Mouse (Mus musculus) cerebellum, adult 11-12 months (tissue): ENCODE measurements around the gene Elavl1.
"Not testable (repeated sequence)": the region's sequence is repeated elsewhere in the genome, so short reads cannot be mapped to it uniquely, and the experiment has no call there.

Source experiments
- DNase-seq: peaks from one replicate; pipeline ENCODE4 v3.0.0; 2022

Gene Elavl1

DNA sequence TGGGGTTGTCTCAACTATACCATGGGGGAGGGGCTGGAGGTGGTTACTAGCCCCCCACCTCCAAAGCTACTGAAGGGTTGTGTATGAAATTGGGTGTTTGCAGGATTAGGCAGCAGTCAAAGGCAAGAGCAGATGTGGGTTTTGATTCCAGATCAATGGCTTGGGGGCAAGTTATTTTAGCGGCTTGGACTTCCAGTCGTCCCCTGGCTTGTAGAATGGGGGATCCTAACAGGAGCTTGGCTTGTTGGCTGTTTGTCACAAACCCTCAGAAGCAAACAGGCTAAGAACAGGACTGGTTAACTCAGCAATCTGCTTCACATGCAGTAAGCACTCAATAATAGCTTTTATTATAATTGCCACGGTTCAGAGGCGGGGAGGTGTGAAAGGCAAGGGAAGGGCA lies 67.9 kb downstream of the Elavl1 start:
- DNase-seq = no peak

DNA sequence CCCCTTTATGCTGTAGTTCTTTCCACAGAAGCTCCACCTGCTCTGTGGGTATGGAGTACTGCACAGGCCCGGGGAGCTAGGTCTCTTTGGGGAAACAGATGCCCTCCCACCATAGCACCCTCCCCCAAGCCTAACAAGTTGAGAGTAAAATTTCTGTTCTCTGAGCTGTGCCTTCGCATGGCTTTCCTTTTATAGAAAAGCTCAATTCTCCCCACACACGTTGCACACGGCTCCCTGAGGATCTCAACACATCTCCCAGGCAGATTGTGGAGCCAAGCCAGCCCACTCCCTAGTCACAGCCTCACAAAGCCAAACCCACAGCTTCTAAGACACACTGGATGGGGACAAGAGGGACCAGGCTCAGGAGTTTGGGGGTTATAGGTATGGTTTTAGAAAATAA lies 68.3 kb downstream of the Elavl1 start:
- no peak for DNase-seq

DNA sequence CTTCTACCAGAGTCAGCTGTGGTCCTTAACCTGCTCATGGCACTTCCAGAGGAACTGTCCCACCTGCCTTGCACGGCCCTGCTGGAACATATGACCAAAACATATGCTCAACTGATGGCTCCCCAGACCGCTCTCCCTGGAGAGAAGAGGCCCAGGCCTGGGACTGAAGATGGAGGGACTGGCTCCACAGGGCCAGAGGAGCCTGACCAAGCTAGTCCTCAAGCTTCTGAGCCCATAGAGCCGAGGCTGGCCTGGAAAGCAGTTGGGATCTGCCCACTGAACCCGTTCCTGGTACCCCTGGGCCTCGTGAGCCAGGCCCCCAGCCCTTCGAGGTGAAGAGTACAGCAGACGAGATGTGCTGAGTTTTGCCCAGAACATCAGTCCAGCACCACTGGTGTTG lies 69.7 kb downstream of the Elavl1 start:
- DNase-seq = not testable (repeated sequence)

DNA sequence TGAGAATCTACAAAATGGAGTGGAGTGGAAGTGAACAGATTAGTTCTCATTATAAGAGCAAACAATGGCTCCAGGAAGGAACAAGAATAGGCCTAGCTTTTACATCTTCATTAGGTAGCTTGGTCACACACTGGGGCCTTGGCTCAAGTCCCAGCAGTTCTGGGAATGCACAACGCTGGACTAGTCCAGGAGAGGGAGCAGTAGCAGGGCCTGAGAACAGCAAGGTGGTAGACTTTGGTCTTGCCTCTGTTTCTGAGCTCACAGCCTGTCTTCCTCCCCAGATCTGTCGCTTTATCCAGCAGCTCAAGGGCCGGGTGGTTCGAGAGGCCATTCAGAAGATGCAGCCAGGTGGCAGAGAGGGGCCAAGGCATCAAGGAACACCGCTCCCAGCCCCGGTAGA lies 71.2 kb downstream of the Elavl1 start:
- DNase-seq = peak; percentile 78

DNA sequence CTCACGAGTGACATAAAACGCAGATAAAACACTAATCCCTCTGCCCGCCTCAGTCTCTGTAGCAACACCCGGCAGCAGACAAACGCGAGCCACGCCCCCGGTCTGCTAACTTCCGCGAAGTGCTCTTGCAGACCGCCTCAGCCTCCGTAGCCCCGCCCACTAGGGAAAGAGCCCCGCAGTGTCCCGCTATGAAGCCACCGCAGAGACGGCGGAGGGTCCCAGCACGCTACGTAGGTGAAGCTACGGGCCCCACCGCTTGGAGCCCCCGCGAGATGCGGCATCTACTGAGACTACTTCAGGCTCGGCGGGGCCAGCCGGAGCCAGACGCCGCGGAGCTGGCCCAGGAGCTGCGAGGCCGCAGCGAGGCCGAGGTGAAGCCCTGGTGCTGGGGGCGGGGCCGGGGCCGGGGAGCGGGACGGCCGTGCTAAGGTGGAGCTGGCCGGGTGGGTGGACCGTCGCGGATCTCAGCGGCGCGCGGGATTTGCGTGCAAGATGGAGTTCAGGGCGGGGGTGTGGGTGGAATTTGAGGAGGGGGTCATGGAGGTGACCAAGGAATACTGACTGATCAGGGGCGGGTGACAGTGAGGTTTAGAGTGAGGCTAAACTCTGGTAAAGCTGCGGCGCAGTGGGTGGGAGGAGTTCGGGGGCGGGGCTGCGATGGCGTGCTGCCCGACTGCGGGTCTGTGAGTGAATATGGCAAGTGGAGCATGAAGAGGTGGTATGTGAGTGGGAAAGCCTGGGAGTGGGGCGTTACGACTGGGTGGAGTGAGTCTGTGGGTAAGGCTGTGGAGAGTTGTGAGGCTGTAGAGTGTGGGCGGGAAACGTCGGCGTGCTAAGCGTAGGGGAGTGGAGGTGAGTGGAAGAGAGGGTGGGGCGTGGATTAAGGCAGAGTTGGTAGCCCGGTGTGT lies 72.0 kb downstream of the Elavl1 start, which contains the start of gene Snapc2:
Snapc2 (plus strand) TSS at position 147 of the 908 bp plus-strand sequence.
- DNase-seq = peak; percentile 92

DNA sequence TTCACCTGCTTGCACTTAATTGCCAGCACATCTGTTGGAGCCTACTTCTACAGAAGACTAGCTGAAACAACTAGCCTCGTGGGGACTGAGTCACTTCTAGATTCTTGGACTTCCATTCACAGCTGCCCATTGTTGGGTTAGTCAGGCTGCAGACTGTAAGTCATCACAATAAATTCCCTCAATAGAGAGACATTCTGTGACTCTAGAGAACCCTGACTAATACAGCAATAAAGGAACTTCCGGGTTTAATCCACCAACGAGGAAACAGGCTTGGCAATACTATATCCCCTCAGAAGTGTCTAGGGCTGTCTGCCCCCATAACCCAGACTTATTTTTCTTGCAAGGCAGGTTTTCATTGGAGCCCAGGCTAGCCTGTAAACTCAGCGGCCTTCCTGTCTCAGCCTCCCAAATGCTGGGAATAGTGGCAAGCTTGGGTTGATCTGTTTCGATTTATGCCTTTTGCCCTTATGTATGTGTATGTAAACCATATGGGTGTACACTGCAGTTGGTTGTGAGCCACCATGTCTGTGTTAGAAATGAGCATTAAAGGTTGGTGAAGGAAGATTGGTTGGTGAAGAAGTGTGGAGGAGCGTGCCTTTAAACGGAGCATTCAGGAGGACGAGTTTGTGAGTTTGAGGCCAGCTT lies 73.0 kb downstream of the Elavl1 start:
- DNase-seq = no peak

DNA sequence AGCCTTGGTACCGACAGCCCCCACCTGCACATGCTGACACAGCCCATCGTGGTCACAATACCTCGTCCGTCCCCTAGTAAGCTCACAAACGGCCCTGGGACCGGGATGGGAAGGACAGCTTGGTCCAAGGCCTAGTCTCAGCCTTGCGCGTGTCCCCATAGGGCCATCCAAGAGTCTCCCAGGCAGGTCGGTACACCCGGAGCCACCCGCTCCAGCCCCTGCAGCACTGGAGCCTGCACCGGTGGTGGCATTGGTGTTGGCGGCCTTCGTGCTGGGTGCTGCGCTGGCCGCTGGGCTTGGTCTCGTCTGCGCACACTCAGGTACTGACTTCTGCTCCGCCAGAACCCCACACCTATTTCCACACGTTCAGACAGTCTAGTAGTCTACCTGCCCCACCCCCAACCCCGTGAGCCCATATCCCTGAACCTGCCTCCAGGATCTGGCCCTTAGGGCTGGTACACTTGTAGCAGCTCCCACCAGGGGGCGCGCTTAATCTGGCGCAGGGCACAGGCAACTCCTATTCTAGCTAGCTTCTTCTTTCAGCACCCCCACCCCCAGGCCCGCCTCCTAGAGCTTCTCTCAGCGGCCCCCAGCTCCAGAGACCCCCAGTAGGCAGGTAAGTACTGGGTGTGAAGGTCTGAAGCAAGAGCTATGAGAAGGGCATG lies 74.8 kb downstream of the Elavl1 start:
- DNase-seq = peak; percentile 81

DNA sequence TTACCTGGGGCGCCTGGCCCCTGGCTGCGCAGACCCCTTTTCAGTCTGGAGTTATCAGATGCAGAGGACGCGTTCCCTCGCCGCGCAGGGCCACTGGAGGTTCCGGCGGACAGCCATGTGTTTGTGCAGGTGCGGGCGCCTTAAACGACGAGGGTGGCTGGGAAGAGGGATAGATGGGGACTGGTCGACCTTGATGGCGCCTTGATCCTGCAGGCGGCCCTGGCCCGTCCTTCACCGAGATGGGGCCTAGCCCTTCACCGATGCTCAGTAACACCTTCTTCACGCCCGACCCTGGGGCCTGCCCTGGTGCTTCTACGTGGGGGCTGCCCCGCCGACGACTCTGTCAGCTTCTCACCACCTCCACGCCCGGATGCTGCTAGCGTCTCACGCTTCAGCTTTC lies 76.0 kb downstream of the Elavl1 start:
- DNase-seq = no peak

DNA sequence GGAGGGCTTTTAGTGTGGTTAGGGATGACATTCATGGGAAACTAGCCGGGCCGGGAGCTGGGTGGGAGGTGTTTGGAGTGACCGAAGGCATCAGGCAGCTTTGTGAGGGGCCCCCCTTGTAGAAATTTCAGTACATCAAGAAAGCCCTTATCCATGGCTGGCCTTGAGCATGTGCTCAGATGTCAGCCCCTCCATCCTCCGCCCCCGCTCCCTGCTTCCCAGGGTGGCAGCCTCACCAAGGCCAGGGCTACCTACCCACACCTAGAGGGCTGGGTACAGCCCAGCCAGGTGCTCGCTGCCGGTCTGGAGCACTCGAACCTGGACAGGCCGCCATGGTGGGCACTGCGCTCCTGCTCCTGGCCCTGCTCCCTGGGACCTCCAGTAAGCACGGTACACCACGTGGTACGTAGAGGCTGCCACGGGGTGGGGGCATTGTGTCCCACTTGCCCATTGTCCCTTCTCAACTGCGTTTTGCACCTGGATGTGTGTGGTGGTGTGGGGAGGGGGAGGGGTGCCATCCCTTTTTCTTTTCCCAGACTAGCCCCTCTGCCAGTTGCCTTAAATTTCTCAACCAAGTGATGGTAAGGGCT lies 77.2 kb downstream of the Elavl1 start, which contains the start of gene Tgfbr3l:
Tgfbr3l (plus strand) TSS at position 264 of the 590 bp plus-strand sequence.
- DNase-seq = peak; percentile 27

DNA sequence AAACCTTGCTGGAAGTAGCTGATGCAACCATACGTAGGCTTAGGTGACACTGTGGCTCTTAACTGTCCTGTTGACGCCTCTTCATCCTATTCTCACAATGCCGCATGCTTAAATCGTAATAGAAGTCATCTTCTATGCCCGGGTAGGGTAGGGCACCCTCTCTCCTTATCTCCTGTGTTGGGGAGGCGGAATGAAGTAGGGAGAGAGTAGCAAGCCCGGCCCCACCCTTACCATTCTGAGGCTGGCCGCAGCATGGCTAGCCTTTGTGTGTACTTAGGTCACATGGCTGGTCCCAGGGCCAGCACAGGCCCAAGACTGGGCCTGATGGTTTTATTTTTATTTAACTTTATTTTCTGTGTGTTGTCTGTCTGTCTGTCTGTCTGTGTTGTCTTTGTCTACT lies 78.0 kb downstream of the Elavl1 start:
- DNase-seq = no peak

DNA sequence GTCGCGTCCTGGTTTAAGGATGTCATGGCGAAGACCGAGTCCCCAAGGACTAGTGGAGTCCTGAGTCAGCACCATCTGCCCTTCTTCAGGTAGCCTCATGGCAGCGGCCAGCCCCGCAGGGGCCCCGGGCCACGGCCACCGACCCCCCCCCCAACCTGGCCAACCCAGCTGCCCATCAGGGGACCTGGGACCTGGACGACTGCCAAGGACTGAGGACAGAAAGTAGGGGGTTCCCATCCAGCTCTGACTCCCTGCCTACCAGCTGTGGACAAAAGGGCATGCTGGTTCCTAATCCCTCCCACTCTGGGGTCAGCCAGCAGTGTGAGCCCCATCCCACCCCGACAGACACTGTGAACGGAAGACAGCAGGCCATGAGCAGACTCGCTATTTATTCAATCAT lies 79.5 kb downstream of the Elavl1 start:
- peak; percentile 26 for DNase-seq

DNA sequence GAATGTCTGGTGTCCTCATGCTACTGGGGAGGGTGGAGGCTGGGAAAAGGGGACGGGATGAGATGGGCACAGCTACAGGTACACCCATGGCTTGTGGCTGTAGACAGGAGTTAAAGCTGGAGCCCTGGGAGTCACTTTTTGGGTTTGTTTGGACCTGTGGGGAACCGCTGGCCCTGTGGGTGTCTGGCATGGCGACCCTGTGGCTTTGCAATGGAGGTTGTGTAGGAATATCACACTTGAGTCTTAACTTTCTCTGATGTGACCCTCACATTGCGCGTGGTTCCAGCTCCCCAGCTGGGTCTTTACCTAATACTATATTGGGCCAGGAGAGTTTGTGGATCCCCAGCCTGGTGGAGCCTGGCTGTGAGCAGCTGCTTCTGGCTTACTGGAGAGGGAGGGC lies 80.2 kb downstream of the Elavl1 start:
- DNase-seq = no peak

DNA sequence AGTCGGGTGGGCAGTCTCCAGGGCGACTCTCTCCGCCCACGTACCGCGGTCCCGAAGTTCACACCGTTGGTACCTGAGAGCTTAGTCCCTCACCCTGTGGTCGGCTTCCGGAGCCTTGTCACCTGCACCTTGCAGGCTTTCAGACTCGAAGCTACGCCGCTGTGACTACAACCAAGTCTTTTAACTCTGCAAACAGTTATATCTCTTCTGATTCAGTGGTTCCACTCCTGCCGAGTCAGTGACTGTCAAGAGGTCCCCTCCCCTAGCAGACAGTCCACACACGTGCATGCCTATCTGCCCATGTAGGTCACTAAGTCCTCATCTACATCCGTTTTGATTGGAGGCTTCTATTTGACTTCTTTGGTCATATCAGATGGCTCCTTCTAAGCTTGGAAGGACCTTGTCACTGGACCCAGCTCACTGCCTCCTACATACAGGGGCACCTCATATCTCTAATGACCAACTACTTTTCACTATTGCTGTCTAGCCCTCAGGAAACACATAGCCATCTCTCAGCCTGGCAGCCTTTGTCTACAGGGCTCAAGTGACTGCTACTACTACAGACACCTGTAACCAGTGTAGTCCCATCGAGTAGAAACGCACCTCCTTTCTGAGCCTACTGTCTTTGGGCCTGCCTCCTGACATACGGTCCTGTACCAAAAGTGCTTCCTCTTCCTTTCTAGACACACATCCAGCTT lies 85.9 kb downstream of the Elavl1 start:
- DNase-seq = no peak

DNA sequence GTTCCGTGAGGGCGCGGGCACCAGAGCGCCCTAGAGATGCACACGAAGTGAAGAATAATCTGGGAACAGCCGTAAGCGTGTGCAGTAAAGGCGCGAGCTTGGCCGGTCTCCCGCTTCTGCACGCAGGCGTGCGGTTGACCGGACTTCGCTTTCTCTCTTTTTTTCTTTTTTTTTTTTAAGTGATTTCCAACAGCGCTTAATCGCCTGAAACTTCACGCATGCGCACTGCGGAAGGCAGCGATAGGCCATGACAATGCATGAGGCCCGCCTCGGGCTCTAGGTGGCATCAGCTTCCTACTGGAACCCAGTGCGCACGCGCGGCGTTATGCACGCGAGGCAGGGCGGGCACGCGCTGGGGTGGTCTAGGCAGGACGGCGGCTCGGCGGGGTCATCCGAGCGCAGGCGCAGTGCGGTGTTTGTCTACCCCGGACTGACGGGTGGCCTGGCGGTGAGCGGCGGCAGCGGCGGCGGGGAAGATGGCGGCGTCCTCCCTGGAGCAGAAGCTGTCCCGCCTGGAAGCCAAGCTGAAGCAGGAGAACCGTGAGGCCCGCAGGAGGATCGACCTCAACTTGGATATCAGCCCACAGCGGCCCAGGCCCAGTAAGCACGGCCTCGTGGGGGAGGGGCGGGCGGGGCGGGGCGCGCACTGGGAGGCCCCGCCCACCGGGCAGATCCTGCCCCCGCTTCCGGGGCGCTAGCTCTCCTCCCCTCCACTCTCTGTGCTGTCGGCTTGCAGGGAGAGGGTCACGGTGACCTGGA lies 86.6 kb downstream of the Elavl1 start, which contains the start of the genes Map2k7 and Gm49320:
Map2k7 (plus strand) TSS at position 307 of the 759 bp plus-strand sequence.
Gm49320 (plus strand) TSS at position 432 of the 759 bp plus-strand sequence.
- DNase-seq = peak; percentile 100

DNA sequence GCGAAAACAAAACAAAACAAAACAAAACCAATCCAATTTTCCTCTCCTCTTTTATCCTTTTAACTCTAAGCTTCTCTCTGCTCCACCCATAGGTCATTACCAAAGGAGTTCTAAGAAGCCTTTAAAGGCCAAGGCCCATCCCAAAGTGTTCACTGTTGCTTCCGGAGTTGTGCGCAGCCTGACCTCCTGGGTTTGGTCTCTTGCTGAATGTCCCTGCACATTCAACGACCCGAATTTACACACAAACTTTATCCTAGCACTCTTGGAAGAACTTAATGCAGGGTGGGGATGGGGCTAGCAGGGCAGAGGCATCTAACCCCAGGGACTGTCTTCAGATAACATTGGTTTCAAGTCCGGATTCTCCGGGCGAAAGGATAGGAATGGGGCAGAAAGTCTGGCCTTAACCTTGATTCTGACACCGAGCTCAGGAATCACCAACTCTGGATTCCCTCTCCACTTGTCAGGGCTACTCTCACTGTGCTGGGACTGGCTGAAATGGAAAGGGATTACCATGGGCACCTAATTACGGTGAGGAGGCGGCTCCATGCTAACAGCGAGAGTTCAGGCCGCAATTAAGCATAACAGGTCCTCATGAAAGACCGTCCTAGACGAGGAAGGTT lies 87.3 kb downstream of the Elavl1 start:
- no peak for DNase-seq
